Mouse (Mus musculus): Measurements from ENCODE around the gene Tmem233.

- TF ChIP-seq POLR2A (IDR thresholded peaks at IDR 0.05; ENCODE audit: control insufficient read depth, low read depth, low read length), result no peak
- no peak for TF ChIP-seq CTCF (IDR thresholded peaks at IDR 0.05; ENCODE audit: control insufficient read depth, insufficient read depth, insufficient replicate concordance, low read depth, low read length)
These were observed 37.5 kb downstream of the Tmem233 start for GRCm38 (mm10) chr5:116045581-116045980.
